Mouse (Mus musculus) lung, postnatal 0 days (tissue): ENCODE data around the gene Cd86.

Experiments used
- CTCF ChIP-seq: IDR thresholded peaks from 2 replicates; pipeline ENCODE4 v1.5.1; 2016; ENCODE audit warnings: antibody characterized with exemption, mild to moderate bottlenecking
- EP300 ChIP-seq: IDR thresholded peaks from 2 replicates; pipeline ENCODE4 v1.6.1; 2016; ENCODE audit warnings: antibody characterized with exemption, mild to moderate bottlenecking, control low read depth

- TF ChIP-seq CTCF: no peak
- TF ChIP-seq EP300: no peak
These were observed 110.2 kb downstream of the Cd86 start for GRCm38 (mm10) chr16:36555672-36556165.
